In the genomic region with DNA sequence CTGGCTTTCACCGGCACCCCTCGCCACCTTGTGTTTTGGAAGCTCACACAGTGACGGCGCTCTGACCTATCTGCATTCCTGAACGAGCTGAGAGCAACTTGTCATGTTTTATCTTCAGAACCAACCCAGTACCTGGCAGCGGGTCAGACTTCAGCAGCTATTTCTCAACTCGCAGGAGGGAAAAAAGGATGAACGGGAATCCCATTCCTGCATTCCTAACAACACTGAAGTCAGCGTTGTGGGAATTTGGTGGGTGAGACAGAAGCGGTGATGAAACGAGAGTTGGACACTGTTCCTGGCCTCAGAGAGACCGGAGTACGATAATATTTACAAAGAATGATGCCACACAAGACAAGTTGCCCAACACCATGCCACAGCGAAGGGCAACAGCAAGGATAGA, we compare ENCODE assay signal across 13 mouse cellular contexts. TPM values are rescaled to one million over a fixed set of nuclear protein-coding genes. Genes with fewer than 3 reads are reported as not detected.
DNase-seq lines count a peak whose midpoint lies in the region; ATAC-seq and TF ChIP-seq lines count a peak whose summit lies in the region.
"Had no signal": no experiment of that assay in that cellular context is flagged by ENCODE, and none has a peak within 500 bp of the region (broad histone marks: within the 10 kb centered on the region; RNA-seq: fewer than 3 reads in every experiment).

No protein-coding gene starts in this region.

- H3K4me3 ChIP-seq in gastrocnemius, adult 2 months: no peak overlapping the region
- H3K4me3 ChIP-seq: embryonic facial prominence, embryonic 12.5 days; hindbrain, embryonic 13.5 days; midbrain, embryonic 12.5 days had no signal

- no peak overlapping the region for H3K27ac ChIP-seq in gastrocnemius, adult 2 months
- H3K27ac ChIP-seq: embryonic facial prominence, embryonic 12.5 days; hindbrain, embryonic 13.5 days; midbrain, embryonic 12.5 days had no signal

- intact Hi-C loops in gastrocnemius, adult 2 months (cut with DNase I): no loop called here

- peak; percentile 26 for DNase-seq in gastrocnemius, adult 2 months
- no peak for DNase-seq in gastrocnemius, adult 8-10 months (ENCODE audit: low spot score in 2 of 2)
- DNase-seq in urinary bladder, postnatal 25 days (ENCODE audit: low spot score): peak; percentile 23
- DNase-seq in urinary bladder, postnatal 10 days (ENCODE audit: low spot score): no peak
- peak; percentile 47 to 63 for DNase-seq in lung, adult 18-20 months
- DNase-seq in thymus, postnatal 36 days: no peak
- DNase-seq: cerebellum, adult 9-10 months; thymus, postnatal 14 days had no signal

- TF ChIP-seq CTCF in gastrocnemius, adult 2 months (IDR thresholded peaks at IDR 0.05): no peak

- ATAC-seq in frontal cortex, adult (ENCODE audit: low TSS enrichment): no peak
- no peak for ATAC-seq in erythroblast, adult 5-6 weeks (replicated peaks; ENCODE audit: low FRiP score, poor library complexity, severe bottlenecking)

RNA-seq across cellular contexts. Expression of a gene that starts 58.3 kb away (rescaled TPM):
- total RNA-seq in gastrocnemius, adult 2 months (2021): 10 to 100 TPM in 1 of 2 experiments, 1 to 10 TPM in 1; 5.4 to 10.7 TPM
- total RNA-seq in gastrocnemius, adult 8-10 months (2022): 10 to 100 TPM in 2 of 4 experiments, 1 to 10 TPM in 2; 4.5 to 12.3 (median 9.6) TPM
- total RNA-seq in erythroblast, adult 5-6 weeks (2015; ENCODE audit: low replicate concordance): not detected in 2 replicates
- total RNA-seq in erythroblast, adult 5-6 weeks (2017; ENCODE audit: low replicate concordance): not detected in 2 replicates

Comparison
In these comparisons a context has a peak if more than half of its experiments do, and no peak if none do; other contexts are left out.
1. DNase-seq: peak in gastrocnemius, adult 2 months (single experiment), urinary bladder, postnatal 25 days (single experiment) and lung, adult 18-20 months (2 of 2); none in gastrocnemius, adult 8-10 months (0 of 2), urinary bladder, postnatal 10 days (single experiment) and thymus, postnatal 36 days (0 of 2).
2. RNA of a gene that starts 58.3 kb away (total RNA-seq): 4.5 to 12.3 TPM in gastrocnemius, adult 8-10 months and 5.4 to 10.7 TPM in gastrocnemius, adult 2 months; not detected in erythroblast, adult 5-6 weeks; every median in the first group is over 4 times any median in the second.